Mouse (Mus musculus) liver, embryonic 14.5 days (tissue): Measurements from ENCODE around the gene Nes. TPM values are rescaled to one million over a fixed set of nuclear protein-coding genes. Genes with fewer than 3 reads are reported as not detected.

Experiments used
- ATAC-seq: fragments of 200-750 bp; cut with Nextera tagmentation; 2 replicates; pipeline ENCODE4 v1.8.0; 2017; ENCODE audit warnings: moderate number of reproducible peaks, mild to moderate bottlenecking, moderate library complexity; ENCODE audit not compliant: insufficient read depth
- DNase-seq, 3 experiments: peaks; one replicate each; pipeline ENCODE4 v3.0.0-alpha.2; 2012 to 2013; ENCODE audit warnings: low read depth in 3 of 3, low spot score in 3 of 3
- H3K27ac ChIP-seq: fragments of 300-500 bp; sonication (generic); 2 replicates; pipeline ENCODE4 v1.5.1; 2014; ENCODE audit warnings: moderate library complexity, mild to moderate bottlenecking, control low read depth, inconsistent platforms
- H3K27me3 ChIP-seq: fragments of 300-500 bp; sonication (generic); 2 replicates; pipeline ENCODE4 v1.6.1; 2014; ENCODE audit warnings: mild to moderate bottlenecking, low read length, moderate library complexity; ENCODE audit not compliant: control insufficient read depth, insufficient read depth
- H3K36me3 ChIP-seq: fragments of 300-500 bp; sonication (generic); replicated peaks from 2 replicates; pipeline ENCODE4 v1.6.1; 2014; ENCODE audit warnings: low read depth; ENCODE audit not compliant: control insufficient read depth, insufficient read depth
- H3K4me1 ChIP-seq, 2 experiments: fragments of 200-500 bp in 1 of 2; fragments of 300-500 bp in 1 of 2; sonication (generic) in 1 of 2; replicated peaks; 2 replicates each; pipeline ENCODE4 v1.6.1; 2012 to 2014; ENCODE audit warnings: antibody characterized with exemption in 1 of 2, inconsistent platforms in 1 of 2, low read length in 1 of 2; ENCODE audit not compliant: control insufficient read depth in 2 of 2, insufficient read depth in 2 of 2
- H3K4me2 ChIP-seq: fragments of 300-500 bp; sonication (generic); 2 replicates; pipeline ENCODE4 v1.6.1; 2014; ENCODE audit warnings: low read depth, mild to moderate bottlenecking, control low read depth, moderate library complexity
- H3K4me3 ChIP-seq, 2 experiments: fragments of 200-500 bp in 1 of 2; fragments of 300-500 bp in 1 of 2; sonication (generic) in 1 of 2; 2 replicates each; pipeline ENCODE4 v1.5.1; 2012 to 2014; ENCODE audit warnings: low read depth in 2 of 2, low read length in 2 of 2, mild to moderate bottlenecking in 2 of 2, control low read depth in 1 of 2, inconsistent platforms in 1 of 2, moderate library complexity in 1 of 2; ENCODE audit not compliant: insufficient read depth in 1 of 2
- H3K9ac ChIP-seq: fragments of 300-500 bp; sonication (generic); replicated peaks from 2 replicates; pipeline ENCODE4 v1.6.1; 2014; ENCODE audit warnings: mild to moderate bottlenecking, control low read depth, moderate library complexity
- H3K9me3 ChIP-seq: fragments of 300-500 bp; sonication (generic); 2 replicates; pipeline ENCODE4 v1.6.1; 2016; ENCODE audit warnings: low read length, mixed read lengths; ENCODE audit not compliant: control insufficient read depth
- CTCF ChIP-seq: IDR thresholded peaks from 2 replicates; pipeline ENCODE4 v1.5.1; 2016; ENCODE audit warnings: antibody characterized with exemption, low read depth, control low read depth
- EP300 ChIP-seq: IDR thresholded peaks from 2 replicates; pipeline ENCODE4 v1.6.1; 2016; ENCODE audit warnings: antibody characterized with exemption, low read depth
- WGBS: fragments of 180-500 bp; shearing (Covaris S2); extraction: QIAGEN DNeasy Blood & Tissue Kit; methylation state at CpG from one replicate; pipeline ENCODE4 v1.1.7; 2014; ENCODE audit not compliant: insufficient replicate concordance; 5-methylcytosine and 5-hydroxymethylcytosine counted together
- polyA plus RNA-seq, 2 experiments: library from polyadenylated mRNA; depleted of rRNA in 1 of 2; stranded (reverse) in 1 of 2; unstranded in 1 of 2; fragments of >200 nt; fragmentation: Nextera tagmentation in 1 of 2; extraction: Ambion mirVana in 1 of 2; gene quantifications; 2 replicates each; pipeline versions ENCODE4 v1.2.1 to v1.2.3; 2012 to 2014

Gene Nes
- polyA plus RNA-seq, 2 experiments: 0.83 to 1.1 TPM

DNA sequence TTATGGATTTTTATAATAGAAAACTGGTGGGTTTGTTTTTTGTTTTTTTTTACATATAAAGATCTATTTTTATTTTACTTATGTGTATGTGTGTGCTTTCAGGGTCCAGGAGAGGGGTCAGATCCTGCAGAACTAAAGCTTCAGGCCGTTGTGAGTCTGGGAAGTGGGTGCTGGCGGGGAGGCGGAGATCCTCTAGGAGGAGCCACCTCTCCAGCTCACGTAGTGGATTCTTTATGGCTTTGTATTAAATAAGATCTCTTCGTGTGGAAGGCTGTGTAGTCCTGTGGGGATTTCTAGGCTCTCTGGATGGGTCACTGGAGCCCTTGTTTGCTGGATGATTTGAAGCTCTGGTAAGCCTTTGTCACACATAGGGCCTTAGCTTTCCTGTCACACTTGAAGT lies 30.3 kb upstream of the Nes start:
- WGBS: 81% methylated on average over 5 of the region's 5 CpGs
- H3K4me1 ChIP-seq: no peaks in the 10 kb centered on the region; a peak in 1 of 4 replicates
- ATAC-seq: no peak
- no peak for TF ChIP-seq EP300
- TF ChIP-seq CTCF: no peak
- no peak for DNase-seq
- no peak overlapping the region for H3K4me3 ChIP-seq
- H3K27ac ChIP-seq: no peak overlapping the region
- H3K9me3 ChIP-seq: no peaks in the 10 kb centered on the region
- peaks cover 56% of the 10 kb centered on the region for H3K36me3 ChIP-seq
- H3K27me3 ChIP-seq: peaks cover 2% of the 10 kb centered on the region; the same call in 1 of the 2 replicates
- no peak overlapping the region for H3K4me2 ChIP-seq
- no peak overlapping the region for H3K9ac ChIP-seq

DNA sequence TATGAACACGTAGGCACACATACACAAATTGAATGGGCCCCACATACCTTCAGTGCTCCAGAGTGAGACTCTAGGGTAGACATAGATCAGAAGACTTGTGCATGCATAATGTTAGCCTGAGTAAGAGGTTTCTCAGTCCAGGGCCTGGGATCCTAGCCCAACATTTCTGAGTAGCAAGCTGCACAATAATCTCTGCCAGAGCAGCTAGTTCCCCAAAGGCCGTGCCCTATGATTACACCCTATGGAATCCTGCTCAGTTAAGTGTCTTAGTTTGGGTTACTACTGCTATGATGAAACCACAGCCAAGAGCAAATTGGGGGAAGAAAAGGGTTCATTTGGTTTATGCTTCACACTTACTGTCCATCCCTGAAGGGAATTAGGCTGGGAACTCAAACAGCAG lies 28.4 kb upstream of the Nes start:
- Histone ChIP-seq H3K4me1 (no peaks in the 10 kb centered on the region), H3K4me2 (no peak overlapping the region), H3K36me3 (peaks cover 44% of the 10 kb centered on the region), H3K4me3 (no peak overlapping the region), H3K9ac (no peak overlapping the region), H3K27ac (no peak overlapping the region), H3K27me3 (peaks cover 21% of the 10 kb centered on the region), H3K9me3 (no peaks in the 10 kb centered on the region)
- ATAC-seq (no peak), DNase-seq (no peak)
- TF ChIP-seq CTCF (no peak), EP300 (no peak)
- 79% methylated on average over 2 of the region's 2 CpGs for WGBS

DNA sequence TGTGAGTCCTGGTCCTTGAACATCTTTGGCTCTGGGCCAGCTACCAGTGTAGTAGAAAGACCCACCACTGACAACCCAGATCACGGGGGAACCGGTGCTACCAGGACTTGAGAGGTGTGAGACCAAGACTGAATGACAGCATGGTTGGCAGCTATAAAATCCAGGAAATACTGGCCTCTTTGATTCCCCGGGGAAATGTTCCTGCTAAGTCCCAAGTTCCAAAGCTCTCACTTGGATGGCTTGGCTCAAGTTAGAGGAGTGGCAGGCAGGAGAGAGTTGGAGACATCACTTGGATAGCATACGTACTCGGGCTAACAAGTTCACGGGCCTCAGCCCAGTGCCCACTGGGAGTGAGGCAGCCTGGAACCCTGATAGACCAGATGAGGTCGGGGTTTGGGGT lies 27.3 kb upstream of the Nes start:
- Histone ChIP-seq H3K27me3 (peaks cover 32% of the 10 kb centered on the region), H3K9me3 (no peaks in the 10 kb centered on the region), H3K4me3 (no peak overlapping the region), H3K36me3 (peaks cover 37% of the 10 kb centered on the region), H3K4me2 (no peak overlapping the region), H3K4me1 (no peaks in the 10 kb centered on the region), H3K9ac (no peak overlapping the region), H3K27ac (no peak overlapping the region)
- no peak for TF ChIP-seq EP300
- TF ChIP-seq CTCF: no peak
- DNase-seq (no peak), ATAC-seq (no peak)
- 73% methylated on average over 7 of the region's 7 CpGs for WGBS

DNA sequence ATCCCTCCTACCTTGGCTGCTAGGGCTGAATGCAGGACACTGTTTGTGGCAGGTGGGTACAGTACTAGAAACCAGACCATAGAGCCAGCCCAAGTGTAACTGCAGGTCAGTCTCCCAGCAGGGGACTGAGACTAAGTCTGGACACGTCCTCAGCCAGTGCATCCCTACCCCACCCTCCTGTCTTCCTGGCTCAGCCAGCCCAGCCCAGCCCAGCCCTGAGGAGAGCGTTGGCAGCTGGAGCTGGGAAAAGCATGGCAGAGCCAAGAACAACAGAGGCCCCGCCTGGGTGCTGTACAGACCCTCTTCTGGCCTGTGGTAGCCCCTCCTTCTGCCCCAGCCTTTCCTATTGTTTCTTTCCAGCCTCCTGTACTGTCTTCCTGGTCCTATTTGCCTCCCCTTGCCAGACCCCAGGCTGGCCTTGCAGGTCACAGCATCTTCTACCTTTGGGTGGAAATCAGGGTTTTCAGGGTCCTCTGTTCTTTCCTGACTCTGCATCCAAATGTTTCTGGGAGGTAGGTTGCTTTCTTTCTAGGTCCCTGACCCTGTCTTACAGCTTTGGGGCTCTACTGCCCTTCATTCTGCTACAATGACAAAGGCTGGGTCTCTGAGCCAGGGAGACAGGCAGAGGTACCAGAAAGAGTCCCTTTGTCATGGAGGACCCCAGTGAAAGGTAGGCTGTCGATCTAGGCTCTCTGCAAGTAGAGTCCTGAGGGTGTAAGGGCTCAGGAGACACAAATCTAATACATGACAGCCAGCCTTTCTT lies 25.9 kb upstream of the Nes start:
- H3K4me3 ChIP-seq: no peak overlapping the region
- H3K36me3 ChIP-seq: peaks cover 23% of the 10 kb centered on the region
- DNase-seq (no peak), ATAC-seq (peak; percentile 15; the same call in 1 of the 2 replicates)
- no peaks in the 10 kb centered on the region for H3K4me1 ChIP-seq
- H3K27me3 ChIP-seq: peaks cover 46% of the 10 kb centered on the region
- WGBS: 30% methylated on average over 4 of the region's 4 CpGs
- H3K27ac ChIP-seq: no peak overlapping the region
- no peaks in the 10 kb centered on the region for H3K9me3 ChIP-seq
- TF ChIP-seq CTCF (no peak), EP300 (no peak)
- no peak overlapping the region for H3K4me2 ChIP-seq
- no peak overlapping the region for H3K9ac ChIP-seq

DNA sequence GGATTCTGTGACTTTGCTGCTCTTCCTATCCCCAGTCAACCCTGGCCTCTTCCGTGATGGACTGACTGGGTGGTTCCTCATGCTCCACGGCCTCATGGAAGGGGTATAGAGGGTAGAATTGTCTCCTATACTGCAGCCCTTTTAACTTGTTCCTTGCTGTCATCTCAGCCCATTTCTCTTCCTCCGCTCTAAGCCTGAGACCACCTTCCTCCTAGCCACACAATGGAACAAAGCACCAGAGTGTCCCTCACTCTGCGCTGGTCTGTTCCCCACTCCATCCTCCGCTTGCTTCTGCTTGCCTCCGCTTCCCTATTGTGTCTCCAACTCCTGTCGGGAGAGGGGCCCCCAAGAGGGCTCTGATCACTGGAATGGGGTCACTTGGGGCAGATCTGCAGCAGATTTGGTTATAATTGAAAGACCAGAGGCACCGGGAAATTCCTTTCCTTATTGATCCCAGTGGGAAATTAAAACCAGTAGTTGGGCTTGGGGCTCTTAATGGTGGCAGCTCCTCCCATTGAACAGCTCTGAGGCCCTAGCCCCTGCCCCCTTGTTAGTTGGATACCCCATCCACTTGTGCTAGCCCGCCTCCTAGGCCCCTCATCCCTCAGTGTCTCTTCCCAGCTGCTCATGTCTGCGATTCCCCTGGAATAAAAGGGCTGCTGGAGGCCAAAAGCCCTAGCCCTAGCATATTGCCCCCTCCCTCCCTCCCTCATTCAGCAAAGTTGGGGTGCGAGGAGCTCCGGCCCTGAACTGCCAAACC lies 24.9 kb upstream of the Nes start:
- TF ChIP-seq EP300: no peak
- TF ChIP-seq CTCF: no peak
- Histone ChIP-seq H3K27me3 (peaks cover 56% of the 10 kb centered on the region), H3K4me2 (no peak overlapping the region)

More for the DNA sequence above, 24.9 kb upstream of the Nes start:
- WGBS: 24% methylated on average over 12 of the region's 12 CpGs
- H3K4me1 ChIP-seq: no peaks in the 10 kb centered on the region
- no peak overlapping the region for H3K9ac ChIP-seq
- ATAC-seq (no peak), DNase-seq (no peak)
- H3K4me3 ChIP-seq: no peak overlapping the region
- no peak overlapping the region for H3K27ac ChIP-seq
- H3K36me3 ChIP-seq: peaks cover 15% of the 10 kb centered on the region
- no peaks in the 10 kb centered on the region for H3K9me3 ChIP-seq
